Mouse (Mus musculus) CD4-positive, CD25-positive, alpha-beta regulatory T cell, adult 4 months (primary cell): ENCODE results near the gene Dnajb3. TPM values are rescaled to one million over a fixed set of nuclear protein-coding genes. Genes with fewer than 3 reads are reported as not detected.

Source experiments
- polyA plus RNA-seq, 2 experiments: library from polyadenylated mRNA; unstranded; fragments of 100-300 nt; shearing (Covaris generic); gene quantifications; one replicate each; pipeline ENCODE4 v1.2.1; 2017

Gene Dnajb3
- polyA plus RNA-seq, 2 experiments from 2014 or later, result 0.63 to 0.73 TPM

Other genes starting within 250 kb of the Dnajb3 start
- gene Usp40, start 197.2 kb downstream of the Dnajb3 start, polyA plus RNA-seq, result 10 to 100 TPM; 24.5 to 28.5 TPM
- not detected for gene Ugt1a10, start 150.4 kb downstream of the Dnajb3 start, polyA plus RNA-seq
- not detected for gene Ugt1a9, start 135.0 kb downstream of the Dnajb3 start, polyA plus RNA-seq
- gene Ugt1a8, start 118.0 kb downstream of the Dnajb3 start, polyA plus RNA-seq, result not detected
- gene Ugt1a7c, start 110.7 kb downstream of the Dnajb3 start, polyA plus RNA-seq, result 1 to 10 TPM in 1 of 2 experiments, under 1 TPM in 1; 0.56 to 1.2 TPM
- not detected for gene Ugt1a6b, start 102.5 kb downstream of the Dnajb3 start, polyA plus RNA-seq
- gene Ugt1a6a, start 71.0 kb downstream of the Dnajb3 start, polyA plus RNA-seq, result under 1 TPM; 0.13 to 0.75 TPM
- not detected for gene Ugt1a5, start 39.8 kb downstream of the Dnajb3 start, polyA plus RNA-seq
- not detected for gene Ugt1a2, start 5.2 kb downstream of the Dnajb3 start, polyA plus RNA-seq
- not detected for gene Ugt1a1, start 6.2 kb upstream of the Dnajb3 start, polyA plus RNA-seq
- gene Mroh2a, start 21.2 kb upstream of the Dnajb3 start, polyA plus RNA-seq, result 1 to 10 TPM; 1.4 to 1.6 TPM
- 10 to 100 TPM; 56.6 to 72.9 TPM for gene Hjurp, start 71.9 kb upstream of the Dnajb3 start, polyA plus RNA-seq
- gene Trpm8, start 71.9 kb upstream of the Dnajb3 start, polyA plus RNA-seq, result not detected
- not detected for gene Spp2, start 201.2 kb upstream of the Dnajb3 start, polyA plus RNA-seq